Mouse (Mus musculus) hindbrain, postnatal 0 days (tissue): Measurements from ENCODE around the gene Adamts20. TPM values are rescaled to one million over a fixed set of nuclear protein-coding genes. Genes with fewer than 3 reads are reported as not detected.
A peak's percentile ranks its signal among the peaks of the same experiment; 100 is the strongest.

Experiments
- ATAC-seq: fragments of 200-750 bp; cut with Nextera tagmentation; 2 replicates; pipeline ENCODE4 v1.8.0; 2017; ENCODE audit warnings: mild to moderate bottlenecking, moderate TSS enrichment, moderate library complexity
- DNase-seq: peaks from one replicate; pipeline ENCODE4 v3.0.0-alpha.2; 2015; ENCODE audit warnings: low spot score
- H3K27ac ChIP-seq: fragments of 300-500 bp; sonication (generic); 2 replicates; pipeline ENCODE4 v1.5.1; 2014; ENCODE audit warnings: mild to moderate bottlenecking
- H3K27me3 ChIP-seq: fragments of 300-500 bp; sonication (generic); 2 replicates; pipeline ENCODE4 v1.6.1; 2014; ENCODE audit warnings: low read length, mixed read lengths; ENCODE audit not compliant: insufficient read depth
- H3K36me3 ChIP-seq: fragments of 300-500 bp; sonication (generic); 2 replicates; pipeline ENCODE4 v1.6.1; 2014; ENCODE audit warnings: low read length, mixed read lengths; ENCODE audit not compliant: insufficient read depth
- H3K4me1 ChIP-seq: fragments of 300-500 bp; sonication (generic); 2 replicates; pipeline ENCODE4 v1.6.1; 2014; ENCODE audit warnings: antibody characterized with exemption, low read length, mixed read lengths; ENCODE audit not compliant: insufficient read depth
- H3K4me2 ChIP-seq: fragments of 300-500 bp; sonication (generic); 2 replicates; pipeline ENCODE4 v1.6.1; 2014; ENCODE audit warnings: low read depth, mild to moderate bottlenecking, low read length, moderate library complexity, mixed read lengths
- H3K4me3 ChIP-seq: fragments of 300-500 bp; sonication (generic); 2 replicates; pipeline ENCODE4 v1.5.1; 2014; ENCODE audit warnings: low read length
- H3K9ac ChIP-seq: fragments of 300-500 bp; sonication (generic); replicated peaks from 2 replicates; pipeline ENCODE4 v1.6.1; 2014; ENCODE audit warnings: mild to moderate bottlenecking, low read length, moderate library complexity, mixed read lengths
- H3K9me3 ChIP-seq: fragments of 300-500 bp; sonication (generic); 2 replicates; pipeline ENCODE4 v1.6.1; 2016; ENCODE audit warnings: low read length, mixed read lengths
- CTCF ChIP-seq: IDR thresholded peaks from 2 replicates; pipeline ENCODE4 v1.5.1; 2016; ENCODE audit warnings: antibody characterized with exemption, control low read depth, low read depth
- WGBS: fragments of 180-500 bp; shearing (Covaris S2); extraction: QIAGEN DNeasy Blood & Tissue Kit; methylation state at CpG from one replicate; pipeline ENCODE4 v1.1.7; 2014; 5-methylcytosine and 5-hydroxymethylcytosine counted together
- polyA plus RNA-seq: library from polyadenylated mRNA; unstranded; fragments of >200 nt; fragmentation: Nextera tagmentation; extraction: Ambion mirVana; gene quantifications from 2 replicates; pipeline ENCODE4 v1.2.1, GENCODE M21; 2015
- total RNA-seq: library from RNA; depleted of rRNA; stranded (reverse); fragments of >200 nt; gene quantifications from 2 replicates; pipeline ENCODE4 v1.2.3, GENCODE M21; 2014

Gene Adamts20
- total and polyA plus RNA-seq, 2 experiments from 2014 or later, result 3.4 to 10.6 TPM

- Histone ChIP-seq H3K27ac (no peak overlapping the region), H3K4me3 (no peak overlapping the region), H3K27me3 (no peaks in the 10 kb centered on the region), H3K9ac (no peak overlapping the region), H3K4me1 (no peaks in the 10 kb centered on the region), H3K36me3 (no peaks in the 10 kb centered on the region), H3K9me3 (no peaks in the 10 kb centered on the region), H3K4me2 (no peak overlapping the region)
- ATAC-seq, result no peak
- TF ChIP-seq CTCF, result no peak
- whole genome bisulfite sequencing, result 87% methylated on average over 9 of the region's 9 CpGs
- DNase-seq, result no peak
These were observed 37.6 kb downstream of the Adamts20 start for GRCm38 (mm10) chr15:94427482-94428214.

- H3K27ac ChIP-seq, result no peak overlapping the region
- H3K9me3 ChIP-seq, result no peaks in the 10 kb centered on the region
- H3K27me3 ChIP-seq, result no peaks in the 10 kb centered on the region
- H3K4me1 ChIP-seq, result no peaks in the 10 kb centered on the region
- no peak overlapping the region for H3K4me3 ChIP-seq
- H3K4me2 ChIP-seq, result no peak overlapping the region
- H3K9ac ChIP-seq, result 0 out of 2 replicates have a peak overlapping the region, but pooled peaks have one; percentile 13
- no peak for DNase-seq
- WGBS, result 38% methylated on average over 6 of the region's 6 CpGs
- no peaks in the 10 kb centered on the region for H3K36me3 ChIP-seq
- ATAC-seq, result no peak
- no peak for TF ChIP-seq CTCF
These were observed 44.7 kb downstream of the Adamts20 start for GRCm38 (mm10) chr15:94420526-94420925.

- no peak for ATAC-seq
- TF ChIP-seq CTCF, result no peak
- 92% methylated on average over 9 of the region's 9 CpGs for WGBS
- Histone ChIP-seq H3K4me3 (no peak overlapping the region), H3K4me1 (no peaks in the 10 kb centered on the region), H3K27ac (no peak overlapping the region), H3K27me3 (no peaks in the 10 kb centered on the region), H3K4me2 (no peak overlapping the region), H3K9me3 (no peaks in the 10 kb centered on the region), H3K9ac (no peak overlapping the region), H3K36me3 (no peaks in the 10 kb centered on the region)
- no peak for DNase-seq
These were observed 46.1 kb downstream of the Adamts20 start for GRCm38 (mm10) chr15:94419167-94419566.

GRCm38 (mm10) chr15:94418427-94418826 lies 46.8 kb downstream of the Adamts20 start:
- H3K36me3 ChIP-seq, result no peaks in the 10 kb centered on the region
- no peak overlapping the region for H3K4me2 ChIP-seq
- H3K4me1 ChIP-seq, result no peaks in the 10 kb centered on the region
- DNase-seq (no peak), ATAC-seq (no peak)
- H3K4me3 ChIP-seq, result no peak overlapping the region
- H3K27ac ChIP-seq, result no peak overlapping the region
- no peak overlapping the region for H3K9ac ChIP-seq
- H3K9me3 ChIP-seq, result no peaks in the 10 kb centered on the region
- no peak for TF ChIP-seq CTCF
- no peaks in the 10 kb centered on the region for H3K27me3 ChIP-seq
- WGBS, result 85% methylated on average over 5 of the region's 5 CpGs

GRCm38 (mm10) chr15:94417216-94418155 lies 47.7 kb downstream of the Adamts20 start:
- ATAC-seq (no peak), DNase-seq (no peak)
- no peaks in the 10 kb centered on the region for H3K36me3 ChIP-seq
- H3K27ac ChIP-seq, result no peak overlapping the region
- no peak overlapping the region for H3K4me3 ChIP-seq
- no peaks in the 10 kb centered on the region for H3K27me3 ChIP-seq
- no peak for TF ChIP-seq CTCF
- H3K9ac ChIP-seq, result no peak overlapping the region
- no peaks in the 10 kb centered on the region for H3K9me3 ChIP-seq
- H3K4me2 ChIP-seq, result no peak overlapping the region
- WGBS, result 75% methylated on average over 18 of the region's 18 CpGs
- no peaks in the 10 kb centered on the region for H3K4me1 ChIP-seq

GRCm38 (mm10) chr15:94409832-94410231 lies 55.4 kb downstream of the Adamts20 start:
- Histone ChIP-seq H3K4me2 (peak overlapping the region; percentile 25; the same call in 1 of the 2 replicates), H3K4me3 (no peak overlapping the region), H3K4me1 (peaks cover 6% of the 10 kb centered on the region), H3K9ac (no peak overlapping the region), H3K27ac (peak overlapping the region; percentile 32; the same call in 1 of the 2 replicates), H3K9me3 (no peaks in the 10 kb centered on the region), H3K36me3 (no peaks in the 10 kb centered on the region), H3K27me3 (no peaks in the 10 kb centered on the region)
- 36% methylated on average over 7 of the region's 7 CpGs for WGBS
- DNase-seq (peak; percentile 85), ATAC-seq (peak; percentile 79)
- TF ChIP-seq CTCF, result no peak
